Mouse (Mus musculus) lung, postnatal 36 days (tissue): ENCODE measurements around the gene Gm3317.
"Not testable (repeated sequence)": the region's sequence is repeated elsewhere in the genome, so short reads cannot be mapped to it uniquely, and the experiment has no call there.

Source experiments
- DNase-seq: peaks from one replicate; pipeline ENCODE4 v3.0.0; 2022; ENCODE audit warnings: mixed read lengths

Gm3317 gene

DNA sequence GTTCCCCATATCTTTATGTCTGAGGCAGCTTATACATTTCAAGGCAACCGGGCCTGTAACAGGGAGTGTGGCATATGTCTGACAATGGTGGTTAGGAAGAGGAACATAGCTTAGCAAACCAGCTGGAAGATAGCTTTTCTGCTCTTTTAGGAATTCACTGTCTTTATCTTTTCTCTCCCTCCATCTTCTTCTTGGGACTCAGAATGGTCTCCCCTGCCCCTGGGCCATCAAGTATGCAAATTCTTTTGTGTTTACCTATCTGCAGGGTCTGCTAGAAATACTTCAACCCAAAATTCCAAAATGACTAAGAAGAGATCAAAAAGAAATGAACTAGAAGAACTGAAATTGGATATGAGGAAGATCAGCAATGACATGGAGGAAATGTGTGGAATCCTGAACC lies at the start of gene Gm3317:
Gene Gm3317, plus strand, starts transcription at position 301 of the 400 bp plus-strand sequence.
- not testable (repeated sequence) for DNase-seq

DNA sequence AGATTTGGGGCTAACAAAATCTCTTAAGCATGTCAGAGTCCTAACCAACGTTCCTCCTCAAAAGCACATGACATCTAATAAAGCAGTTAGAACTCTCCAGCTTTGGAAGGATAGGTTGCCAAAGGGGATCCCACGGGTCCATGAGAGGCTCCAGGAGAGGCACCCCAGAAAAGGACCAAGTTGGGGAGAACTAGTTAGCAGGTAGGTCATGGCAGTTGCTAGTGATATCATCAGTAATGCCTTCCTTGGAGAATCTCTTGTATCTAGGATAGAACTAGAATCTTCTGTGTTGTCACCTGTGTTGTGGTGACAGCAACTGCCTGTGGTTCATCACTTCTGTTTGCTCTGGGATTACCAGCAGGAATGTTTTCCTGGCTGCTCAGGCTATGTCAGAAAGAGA lies 33.1 kb upstream of the Gm3317 start, which contains the start of gene Gm8279:
Gene Gm8279, plus strand, starts transcription at position 301 of the 400 bp plus-strand sequence.
- not testable (repeated sequence) for DNase-seq

DNA sequence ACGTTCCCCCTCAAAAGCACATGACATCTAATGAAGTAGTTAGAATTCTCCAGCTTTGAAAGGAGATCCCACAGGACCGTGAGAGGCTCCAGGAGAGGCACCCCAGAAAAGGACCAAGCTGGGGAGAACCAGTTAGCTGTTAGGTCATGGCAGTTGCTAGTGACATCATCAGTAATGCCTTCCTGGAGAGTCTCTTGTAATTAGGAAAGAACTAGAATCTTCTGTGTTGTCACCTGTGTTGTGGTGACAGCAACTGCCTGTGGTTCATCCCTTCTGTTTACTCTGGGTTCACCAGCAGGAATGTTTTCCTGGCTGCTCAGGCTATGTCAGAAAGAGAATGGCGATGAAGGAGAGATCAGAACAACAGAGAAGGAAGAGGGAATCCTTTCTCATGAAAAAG lies 21.2 kb downstream of the Gm3317 start, which contains the start of gene Gm8271:
Gene Gm8271, plus strand, starts transcription at position 301 of the 400 bp plus-strand sequence.
- DNase-seq, result not testable (repeated sequence)
